Mouse (Mus musculus): ENCODE measurements at regions not wholly inside any gene's neighbourhood (a gene's known extent, or its start where the extent isn't known, plus 50 kb on each side); places are given as distances from the start of the nearest gene placed in this dataset.

DNA sequence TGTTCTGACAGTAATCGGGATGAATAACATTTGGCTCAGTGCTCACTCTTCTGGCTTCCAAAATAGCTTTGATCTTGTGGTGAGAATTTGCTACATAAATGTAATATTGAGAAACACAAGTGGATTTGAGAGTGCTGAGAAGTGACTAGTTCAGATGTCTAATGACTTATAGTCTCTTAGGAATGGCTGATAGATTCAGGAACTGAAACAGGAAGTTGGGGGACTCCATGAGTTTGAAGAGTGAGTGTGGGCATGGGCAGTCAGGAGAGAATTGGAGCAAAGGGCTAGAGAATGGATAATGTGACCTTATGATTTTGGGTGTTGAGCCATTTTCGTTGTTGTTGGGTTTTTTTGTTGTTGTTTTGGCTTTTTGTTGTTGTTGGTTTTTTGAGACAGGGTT lies 70.9 kb upstream of the Cdkn2b start:
- TF ChIP-seq CTCF (IDR thresholded peaks at IDR 0.05; ENCODE audit: control insufficient read depth, insufficient read depth, insufficient read length), result no peak
- no peak for TF ChIP-seq MYOG (IDR thresholded peaks at IDR 0.05; ENCODE audit: control insufficient read depth, extremely low read depth, insufficient read length)
- no peak for TF ChIP-seq USF1 (IDR thresholded peaks at IDR 0.05; ENCODE audit: low read depth)

Data from C2C12 (cell line).